ENCODE assay signal across 9 mouse cellular contexts in genomic region chr8:88567314-88568121, GRCm38 (mm10). TPM values are rescaled to one million over a fixed set of nuclear protein-coding genes. Genes with fewer than 3 reads are reported as not detected.
DNase-seq lines count a peak whose midpoint lies in the region; ATAC-seq and TF ChIP-seq lines count a peak whose summit lies in the region.
"Had no signal": no experiment of that assay in that cellular context is flagged by ENCODE, and none has a peak within 500 bp of the region (broad histone marks: within the 10 kb centered on the region; RNA-seq: fewer than 3 reads in every experiment).

No protein-coding gene starts in this region.

- TF ChIP-seq POLR2A in olfactory bulb, adult 2 months (IDR thresholded peaks at IDR 0.05; ENCODE audit: insufficient read depth, low read depth, low read length), result no peak

- WGBS in forebrain, embryonic 11.5 days, result 68% methylated on average over 13 of the region's 13 CpGs
- 74% methylated on average over 13 of the region's 13 CpGs for WGBS in forebrain, embryonic 10.5 days
- WGBS in neural tube, embryonic 13.5 days, result 59% methylated on average over 13 of the region's 13 CpGs
- WGBS in olfactory bulb, adult 2 months, result 42% methylated on average over 13 of the region's 13 CpGs

- intact Hi-C loops in left cerebral cortex, postnatal 10 days (cut with DNase I), result no loop called here

- H3K9ac ChIP-seq in forebrain, embryonic 11.5 days (ENCODE audit: low read length), result no peak overlapping the region
- H3K9ac ChIP-seq in neural tube, embryonic 13.5 days, result no peak overlapping the region
- H3K9ac ChIP-seq: midbrain, embryonic 12.5 days had no signal

- peak; percentile 65 for DNase-seq in forebrain, embryonic 11.5 days (ENCODE audit: low spot score)
- no peak for DNase-seq in forebrain, embryonic 10.5 days (ENCODE audit: extremely low spot score, low spot score)
- DNase-seq in neural tube, embryonic 10.5 days (ENCODE audit: extremely low spot score, low spot score), result no peak
- DNase-seq in frontal cortex, postnatal 36 days (ENCODE audit: low spot score in 2 of 2), result peak; percentile 67 to 76
- peak; percentile 56 to 78 for DNase-seq in left cerebral cortex, postnatal 10 days (ENCODE audit: extremely low spot score in 1 of 2, low spot score in 2 of 2)

- no peak for ATAC-seq in forebrain, embryonic 11.5 days (replicated peaks; ENCODE audit: low FRiP score)
- no peak for ATAC-seq in neural tube, embryonic 13.5 days (ENCODE audit: low read depth)
- ATAC-seq in erythroid progenitor cell, adult 5-6 weeks (replicated peaks; ENCODE audit: low FRiP score, poor library complexity, severe bottlenecking), result no peak

- H3K9me3 ChIP-seq in forebrain, embryonic 11.5 days (ENCODE audit: control insufficient read depth, low read length), result no peaks in the 10 kb centered on the region
- no peaks in the 10 kb centered on the region for H3K9me3 ChIP-seq in forebrain, embryonic 10.5 days
- no peaks in the 10 kb centered on the region for H3K9me3 ChIP-seq in neural tube, embryonic 13.5 days
- H3K9me3 ChIP-seq: midbrain, embryonic 12.5 days had no signal

- no peak overlapping the region for H3K4me2 ChIP-seq in forebrain, embryonic 11.5 days (ENCODE audit: low read depth, low read length, severe bottlenecking)
- H3K4me2 ChIP-seq in neural tube, embryonic 13.5 days, result no peak overlapping the region
- H3K4me2 ChIP-seq: midbrain, embryonic 12.5 days had no signal

- H3K27me3 ChIP-seq in forebrain, embryonic 11.5 days (ENCODE audit: control insufficient read depth, insufficient read depth, low read length), result no peaks in the 10 kb centered on the region
- no peaks in the 10 kb centered on the region for H3K27me3 ChIP-seq in forebrain, embryonic 10.5 days (ENCODE audit: poor library complexity, severe bottlenecking)
- H3K27me3 ChIP-seq in neural tube, embryonic 13.5 days, result no peaks in the 10 kb centered on the region

- no peaks in the 10 kb centered on the region for H3K36me3 ChIP-seq in forebrain, embryonic 11.5 days (ENCODE audit: control insufficient read depth, insufficient read depth, low read length)
- peaks cover 8% of the 10 kb centered on the region; the same call in 1 of the 2 replicates for H3K36me3 ChIP-seq in forebrain, embryonic 10.5 days (replicated peaks)
- no peaks in the 10 kb centered on the region for H3K36me3 ChIP-seq in neural tube, embryonic 13.5 days
- H3K36me3 ChIP-seq: midbrain, embryonic 12.5 days had no signal

- no peaks in the 10 kb centered on the region; the same call in none of the 2 replicates for H3K4me1 ChIP-seq in forebrain, embryonic 11.5 days (replicated peaks; ENCODE audit: control insufficient read depth, insufficient read depth, low read length)
- H3K4me1 ChIP-seq in forebrain, embryonic 10.5 days, result peaks cover 83% of the 10 kb centered on the region
- H3K4me1 ChIP-seq in neural tube, embryonic 13.5 days (replicated peaks), result peaks cover 79% of the 10 kb centered on the region
- H3K4me1 ChIP-seq in olfactory bulb, adult 2 months (ENCODE audit: control insufficient read depth, insufficient read depth, low read length), result peaks cover 36% of the 10 kb centered on the region

- peak; percentile 31; the same call in 1 of the 2 replicates for TF ChIP-seq CTCF in olfactory bulb, adult 2 months (IDR thresholded peaks at IDR 0.05; ENCODE audit: insufficient read depth, low read depth, low read length)

- H3K4me3 ChIP-seq in forebrain, embryonic 11.5 days (ENCODE audit: low read depth, low read length), result no peak overlapping the region
- no peak overlapping the region for H3K4me3 ChIP-seq in forebrain, embryonic 10.5 days
- H3K4me3 ChIP-seq in neural tube, embryonic 13.5 days, result no peak overlapping the region
- no peak overlapping the region for H3K4me3 ChIP-seq in olfactory bulb, adult 2 months (ENCODE audit: insufficient read depth, low read depth, low read length)
- H3K4me3 ChIP-seq: midbrain, embryonic 12.5 days had no signal

- no peak overlapping the region for H3K27ac ChIP-seq in forebrain, embryonic 11.5 days (ENCODE audit: low read depth, low read length)
- H3K27ac ChIP-seq in forebrain, embryonic 10.5 days, result no peak overlapping the region
- H3K27ac ChIP-seq in neural tube, embryonic 13.5 days (replicated peaks), result 0 out of 2 replicates have a peak overlapping the region, but pooled peaks have one; percentile 18
- 0 out of 2 replicates have a peak overlapping the region, but pooled peaks have one; percentile 8 for H3K27ac ChIP-seq in olfactory bulb, adult 2 months (ENCODE audit: insufficient read depth, low read depth, low read length)
- H3K27ac ChIP-seq: midbrain, embryonic 12.5 days had no signal

RNA-seq across cellular contexts. Expression of gene Nkd1, which starts 46.4 kb away (rescaled TPM):
- polyA plus RNA-seq in forebrain, embryonic 11.5 days (2014; fragmentation: Nextera tagmentation; extraction: Ambion mirVana), result 63.0 and 71.5 TPM in 2 replicates
- polyA plus RNA-seq in forebrain, embryonic 10.5 days (2016; fragmentation: Nextera tagmentation; extraction: Ambion mirVana), result 47.2 and 48.5 TPM in 2 replicates
- polyA plus RNA-seq in neural tube, embryonic 13.5 days (2015; fragmentation: Nextera tagmentation; extraction: Ambion mirVana), result 48.9 and 52.3 TPM in 2 replicates
- 10 to 100 TPM; 17.2 to 24.4 TPM for total RNA-seq in left cerebral cortex, postnatal 10 days (2021)
- polyA plus RNA-seq in olfactory bulb, adult 2 months (2012; ENCODE audit: insufficient read depth, insufficient read length, low replicate concordance, missing spikeins), result not detected in 2 replicates
- not detected in 2 replicates for total RNA-seq in erythroid progenitor cell, adult 5-6 weeks (2015; ENCODE audit: low replicate concordance)
- not detected in 2 replicates for total RNA-seq in erythroid progenitor cell, adult 5-6 weeks (2017; ENCODE audit: low replicate concordance)

Comparison
In these comparisons a context has a peak if more than half of its experiments do, and no peak if none do; other contexts are left out.
1. DNase-seq: peak in forebrain, embryonic 11.5 days (single experiment), frontal cortex, postnatal 36 days (2 of 2) and left cerebral cortex, postnatal 10 days (2 of 2); none in forebrain, embryonic 10.5 days (single experiment) and neural tube, embryonic 10.5 days (single experiment).
2. H3K27ac ChIP-seq: peak in neural tube, embryonic 13.5 days (single experiment) and olfactory bulb, adult 2 months (single experiment); none in forebrain, embryonic 11.5 days (single experiment) and forebrain, embryonic 10.5 days (single experiment).
3. RNA of gene Nkd1, which starts 46.4 kb away (polyA plus RNA-seq): 63.0 to 71.5 TPM in forebrain, embryonic 11.5 days, 48.9 to 52.3 TPM in neural tube, embryonic 13.5 days and 47.2 to 48.5 TPM in forebrain, embryonic 10.5 days; not detected in olfactory bulb, adult 2 months; every median in the first group is over 10 times any median in the second.